Mouse (Mus musculus) embryonic fibroblast, embryonic 13.5 days (primary cell): ENCODE data around the gene Clrn2.

Experiments used
- CTCF ChIP-seq: IDR thresholded peaks from 2 replicates; pipeline ENCODE4 v1.5.1; 2011; ENCODE audit warnings: mild to moderate bottlenecking, control low read depth, low read length, moderate library complexity, borderline replicate concordance; ENCODE audit not compliant: insufficient read depth
- POLR2A ChIP-seq: IDR thresholded peaks from 2 replicates; pipeline ENCODE4 v1.6.1; 2011; ENCODE audit warnings: low read depth, mild to moderate bottlenecking, control low read depth, low read length, moderate library complexity

- TF ChIP-seq CTCF, result no peak
- TF ChIP-seq POLR2A, result no peak
Observed at GRCm38 (mm10) chr5:45496042-45496441, 42.5 kb downstream of the Clrn2 start.
